Mouse (Mus musculus) ES-E14 (cell line): ENCODE data around the gene Arhgap10.

Experiments used
- HCFC1 ChIP-seq: IDR thresholded peaks from 2 replicates; pipeline ENCODE4 v1.6.1; 2012; ENCODE audit warnings: low read length, inconsistent platforms, borderline replicate concordance; ENCODE audit not compliant: insufficient read depth
- ZC3H11A ChIP-seq: IDR thresholded peaks from 2 replicates; pipeline ENCODE4 v1.6.1; 2012; ENCODE audit warnings: low read depth, mild to moderate bottlenecking, inconsistent platforms, low read length, borderline replicate concordance

GRCm38 (mm10) chr8:77545616-77546015 is 27.9 kb upstream of the Arhgap10 start:
- TF ChIP-seq HCFC1, result no peak
- no peak for TF ChIP-seq ZC3H11A
